Mouse (Mus musculus): ENCODE measurements around the gene Slc39a13. TPM values are rescaled to one million over a fixed set of nuclear protein-coding genes. Genes with fewer than 3 reads are reported as not detected.

Gene Slc39a13
- polyA plus RNA-seq, 1 experiment from 2014 or later = 22.0 TPM

GRCm38 (mm10) chr2:91080784-91081513 lies 10.7 kb upstream of the Slc39a13 start:
- H3K9ac ChIP-seq (replicated peaks; ENCODE audit: low read length) = no peak overlapping the region
- no peaks in the 10 kb centered on the region for H3K9me3 ChIP-seq (replicated peaks; ENCODE audit: control insufficient read depth, low read length)
- DNase-seq (ENCODE audit: low spot score) (no peak), ATAC-seq (replicated peaks; ENCODE audit: insufficient number of reproducible peaks, low FRiP score, low TSS enrichment, low read depth) (no peak)
- 82% methylated on average over 8 of the region's 8 CpGs for WGBS
- no peak overlapping the region for H3K4me3 ChIP-seq (ENCODE audit: low read depth, low read length)
- no peak overlapping the region for H3K27ac ChIP-seq (replicated peaks; ENCODE audit: low read depth, low read length)
- H3K4me2 ChIP-seq (ENCODE audit: low read depth, low read length) = no peak overlapping the region
- no peaks in the 10 kb centered on the region for H3K27me3 ChIP-seq (ENCODE audit: control insufficient read depth, insufficient read depth, low read length)
- no peaks in the 10 kb centered on the region for H3K36me3 ChIP-seq (replicated peaks; ENCODE audit: control insufficient read depth, insufficient read depth, low read depth, low read length)
- no peaks in the 10 kb centered on the region for H3K4me1 ChIP-seq (ENCODE audit: control insufficient read depth, insufficient read depth, low read length)

DNA sequence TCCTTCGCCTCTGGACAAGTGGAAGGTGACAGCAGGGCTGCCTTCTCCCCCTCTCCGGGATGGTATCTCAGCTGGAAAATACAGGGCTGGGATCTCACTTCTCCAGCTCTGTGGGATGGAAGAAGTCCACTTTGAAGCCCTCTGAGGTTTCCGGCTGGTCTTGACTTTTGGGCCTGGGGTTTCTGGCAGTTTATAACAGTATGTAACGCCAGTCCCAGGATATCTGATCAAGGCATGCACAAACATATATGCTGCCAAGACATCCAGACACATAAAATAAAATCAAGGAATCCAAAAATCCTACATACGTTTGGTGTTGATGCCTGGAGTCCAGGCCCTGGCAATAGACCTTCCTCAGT lies 8.8 kb upstream of the Slc39a13 start:
- no peaks in the 10 kb centered on the region for H3K9me3 ChIP-seq (replicated peaks; ENCODE audit: control insufficient read depth, low read length)
- ATAC-seq (replicated peaks; ENCODE audit: insufficient number of reproducible peaks, low FRiP score, low TSS enrichment, low read depth) = no peak
- no peaks in the 10 kb centered on the region for H3K4me1 ChIP-seq (ENCODE audit: control insufficient read depth, insufficient read depth, low read length)
- no peak overlapping the region for H3K27ac ChIP-seq (replicated peaks; ENCODE audit: low read depth, low read length)
- peak; percentile 4 for DNase-seq (ENCODE audit: low spot score)
- peak overlapping the region; percentile 41 for H3K9ac ChIP-seq (replicated peaks; ENCODE audit: low read length)
- H3K27me3 ChIP-seq (ENCODE audit: control insufficient read depth, insufficient read depth, low read length) = no peaks in the 10 kb centered on the region
- peak overlapping the region; percentile 64 for H3K4me2 ChIP-seq (ENCODE audit: low read depth, low read length)
- WGBS = 31% methylated on average over 4 of the region's 5 CpGs
- H3K36me3 ChIP-seq (replicated peaks; ENCODE audit: control insufficient read depth, insufficient read depth, low read depth, low read length) = no peaks in the 10 kb centered on the region
- peak overlapping the region; percentile 38 for H3K4me3 ChIP-seq (ENCODE audit: low read depth, low read length)

GRCm38 (mm10) chr2:91078314-91079025 lies 8.3 kb upstream of the Slc39a13 start:
- peak; percentile 42 for DNase-seq (ENCODE audit: low spot score)

DNA sequence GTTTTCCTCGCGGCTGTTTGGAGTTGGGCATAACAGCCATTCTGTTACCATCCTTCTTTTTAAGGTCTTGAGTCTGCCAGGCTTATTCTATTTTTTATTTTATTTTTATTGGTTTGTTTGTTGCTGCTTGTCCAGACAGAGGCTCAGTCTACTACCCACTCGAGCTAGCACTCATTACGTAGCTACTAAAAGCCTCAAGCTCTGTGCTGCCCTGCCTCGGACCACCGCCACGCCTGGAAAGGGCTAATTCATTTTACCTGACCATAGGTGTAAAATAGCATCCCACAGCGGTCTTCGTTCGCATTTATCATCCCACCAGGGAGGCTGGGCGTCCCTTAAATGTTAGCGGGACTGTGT lies 7.7 kb upstream of the Slc39a13 start:
- ATAC-seq (replicated peaks; ENCODE audit: insufficient number of reproducible peaks, low FRiP score, low TSS enrichment, low read depth) (no peak), DNase-seq (ENCODE audit: low spot score) (no peak)
- 15% methylated on average over 12 of the region's 12 CpGs for WGBS
- Histone ChIP-seq H3K4me1 (ENCODE audit: control insufficient read depth, insufficient read depth, low read length) (no peaks in the 10 kb centered on the region), H3K9ac (replicated peaks; ENCODE audit: low read length) (peak overlapping the region; percentile 41), H3K27me3 (ENCODE audit: control insufficient read depth, insufficient read depth, low read length) (no peaks in the 10 kb centered on the region), H3K36me3 (replicated peaks; ENCODE audit: control insufficient read depth, insufficient read depth, low read depth, low read length) (no peaks in the 10 kb centered on the region), H3K4me2 (ENCODE audit: low read depth, low read length) (peak overlapping the region; percentile 64), H3K4me3 (ENCODE audit: low read depth, low read length) (peak overlapping the region; percentile 38), H3K27ac (replicated peaks; ENCODE audit: low read depth, low read length) (no peak overlapping the region), H3K9me3 (replicated peaks; ENCODE audit: control insufficient read depth, low read length) (no peaks in the 10 kb centered on the region)

More at GRCm38 (mm10) chr2:91078314-91079025, 8.3 kb upstream of the Slc39a13 start:
- Histone ChIP-seq H3K9ac (replicated peaks; ENCODE audit: low read length) (peak overlapping the region; percentile 41), H3K4me2 (ENCODE audit: low read depth, low read length) (peak overlapping the region; percentile 64), H3K9me3 (replicated peaks; ENCODE audit: control insufficient read depth, low read length) (no peaks in the 10 kb centered on the region), H3K27ac (replicated peaks; ENCODE audit: low read depth, low read length) (no peak overlapping the region), H3K4me1 (ENCODE audit: control insufficient read depth, insufficient read depth, low read length) (no peaks in the 10 kb centered on the region), H3K27me3 (ENCODE audit: control insufficient read depth, insufficient read depth, low read length) (no peaks in the 10 kb centered on the region), H3K4me3 (ENCODE audit: low read depth, low read length) (peak overlapping the region; percentile 38), H3K36me3 (replicated peaks; ENCODE audit: control insufficient read depth, insufficient read depth, low read depth, low read length) (no peaks in the 10 kb centered on the region)
- WGBS = under 1% methylated on average over 33 of the region's 36 CpGs
- peak; percentile 68 for ATAC-seq (replicated peaks; ENCODE audit: insufficient number of reproducible peaks, low FRiP score, low TSS enrichment, low read depth)

GRCm38 (mm10) chr2:91072092-91072491 lies 1.9 kb upstream of the Slc39a13 start:
- H3K9ac ChIP-seq (replicated peaks; ENCODE audit: low read length) = no peak overlapping the region
- WGBS = 25% methylated on average over 1 of the region's 1 CpGs

DNA sequence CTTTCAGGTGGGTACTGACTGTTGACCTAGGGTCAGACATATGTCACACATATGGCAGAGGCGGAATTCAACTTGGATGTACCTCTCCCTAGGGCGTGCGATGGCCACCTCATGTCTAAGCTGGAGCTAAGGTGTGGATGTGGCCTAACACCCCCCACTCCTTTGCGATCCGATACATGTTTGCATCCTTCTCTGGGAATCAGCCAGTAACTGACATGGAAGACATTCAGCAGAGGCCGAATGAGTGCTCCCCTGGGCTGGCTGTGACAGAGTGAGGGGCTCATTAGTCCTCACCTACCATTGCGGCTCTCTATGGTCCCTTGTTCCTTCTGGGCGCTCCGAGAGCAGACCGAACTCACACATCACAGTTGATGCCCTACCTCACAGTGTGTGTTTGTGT lies 842 bp upstream of the Slc39a13 start:
- DNase-seq (ENCODE audit: low spot score) (peak; percentile 8), ATAC-seq (replicated peaks; ENCODE audit: insufficient number of reproducible peaks, low FRiP score, low TSS enrichment, low read depth) (no peak)
- Histone ChIP-seq H3K4me1 (ENCODE audit: control insufficient read depth, insufficient read depth, low read length) (no peaks in the 10 kb centered on the region), H3K36me3 (replicated peaks; ENCODE audit: control insufficient read depth, insufficient read depth, low read depth, low read length) (no peaks in the 10 kb centered on the region), H3K4me2 (ENCODE audit: low read depth, low read length) (peak overlapping the region; percentile 82), H3K27ac (replicated peaks; ENCODE audit: low read depth, low read length) (no peak overlapping the region), H3K4me3 (ENCODE audit: low read depth, low read length) (peak overlapping the region; percentile 60), H3K27me3 (ENCODE audit: control insufficient read depth, insufficient read depth, low read length) (no peaks in the 10 kb centered on the region), H3K9ac (replicated peaks; ENCODE audit: low read length) (peak overlapping the region; percentile 67), H3K9me3 (replicated peaks; ENCODE audit: control insufficient read depth, low read length) (no peaks in the 10 kb centered on the region)
- 79% methylated on average over 10 of the region's 10 CpGs for WGBS

More at GRCm38 (mm10) chr2:91072092-91072491, 1.9 kb upstream of the Slc39a13 start:
- no peak overlapping the region for H3K27ac ChIP-seq (replicated peaks; ENCODE audit: low read depth, low read length)
- no peaks in the 10 kb centered on the region for H3K4me1 ChIP-seq (ENCODE audit: control insufficient read depth, insufficient read depth, low read length)
- DNase-seq (ENCODE audit: low spot score) (no peak), ATAC-seq (replicated peaks; ENCODE audit: insufficient number of reproducible peaks, low FRiP score, low TSS enrichment, low read depth) (no peak)
- no peak overlapping the region for H3K4me3 ChIP-seq (ENCODE audit: low read depth, low read length)
- H3K9me3 ChIP-seq (replicated peaks; ENCODE audit: control insufficient read depth, low read length) = no peaks in the 10 kb centered on the region
- H3K27me3 ChIP-seq (ENCODE audit: control insufficient read depth, insufficient read depth, low read length) = no peaks in the 10 kb centered on the region
- H3K4me2 ChIP-seq (ENCODE audit: low read depth, low read length) = no peak overlapping the region
- H3K36me3 ChIP-seq (replicated peaks; ENCODE audit: control insufficient read depth, insufficient read depth, low read depth, low read length) = no peaks in the 10 kb centered on the region

DNA sequence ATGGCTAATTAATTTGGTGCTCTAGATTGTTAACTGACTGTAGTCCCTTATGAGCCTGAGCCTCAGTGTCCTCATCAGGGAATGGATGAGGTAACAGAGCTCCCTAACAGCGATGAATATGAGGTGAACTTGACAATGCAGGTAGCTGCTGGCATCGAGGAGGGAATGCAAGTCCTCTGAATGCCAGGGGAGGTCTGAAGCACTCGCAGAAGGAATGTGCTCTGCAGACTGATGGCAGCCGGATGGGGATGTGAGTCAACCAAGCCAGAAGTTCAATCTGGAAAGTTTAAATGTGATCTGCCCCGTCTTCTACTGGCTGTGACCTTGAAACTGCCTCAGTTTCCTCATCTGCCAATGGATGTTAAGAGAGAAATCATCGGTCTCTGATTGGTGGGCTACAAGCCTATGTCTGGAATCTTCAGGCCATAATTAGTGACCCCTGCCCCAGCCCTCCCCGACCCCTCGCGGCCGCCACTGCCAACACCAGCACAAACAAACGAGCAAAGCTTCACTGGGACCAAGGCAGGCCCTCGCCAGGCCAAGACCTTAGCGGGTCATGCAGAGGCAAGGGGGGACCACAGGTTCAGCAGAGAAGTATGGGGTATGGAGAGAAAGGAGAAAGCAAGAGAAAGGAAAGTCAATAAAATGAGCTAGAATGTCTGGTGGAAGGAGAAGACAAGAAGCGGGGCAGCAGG lies 764 bp downstream of the Slc39a13 start:
- ATAC-seq (replicated peaks; ENCODE audit: insufficient number of reproducible peaks, low FRiP score, low TSS enrichment, low read depth) (no peak), DNase-seq (ENCODE audit: low spot score) (peak; percentile 6)
- peak overlapping the region; percentile 60 for H3K4me3 ChIP-seq (ENCODE audit: low read depth, low read length)
- peak overlapping the region; percentile 82 for H3K4me2 ChIP-seq (ENCODE audit: low read depth, low read length)
- no peaks in the 10 kb centered on the region for H3K4me1 ChIP-seq (ENCODE audit: control insufficient read depth, insufficient read depth, low read length)
- WGBS = 8% methylated on average over 14 of the region's 14 CpGs
- no peaks in the 10 kb centered on the region for H3K27me3 ChIP-seq (ENCODE audit: control insufficient read depth, insufficient read depth, low read length)
- H3K27ac ChIP-seq (replicated peaks; ENCODE audit: low read depth, low read length) = peak overlapping the region; percentile 81; the same call in 1 of the 2 replicates
- peak overlapping the region; percentile 67 for H3K9ac ChIP-seq (replicated peaks; ENCODE audit: low read length)
- H3K36me3 ChIP-seq (replicated peaks; ENCODE audit: control insufficient read depth, insufficient read depth, low read depth, low read length) = no peaks in the 10 kb centered on the region; the same call in 1 of the 2 replicates
- no peaks in the 10 kb centered on the region for H3K9me3 ChIP-seq (replicated peaks; ENCODE audit: control insufficient read depth, low read length)

DNA sequence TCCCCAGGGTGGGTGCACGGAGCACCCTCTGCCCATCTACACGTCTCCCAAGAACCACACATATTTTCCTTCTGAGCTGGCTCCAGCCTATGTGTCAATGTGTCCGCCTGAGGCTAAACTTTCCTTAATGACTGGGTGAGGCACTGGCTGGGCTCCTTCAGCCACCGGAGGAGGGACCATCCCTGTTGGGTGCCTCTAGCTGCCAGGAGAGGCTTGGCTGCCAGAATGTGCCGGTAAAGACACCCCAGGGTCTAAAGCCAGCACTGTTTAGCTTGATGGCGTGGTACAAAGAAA lies 1.4 kb downstream of the Slc39a13 start:
- peak overlapping the region; percentile 25; the same call in 1 of the 2 replicates for H3K9ac ChIP-seq (replicated peaks; ENCODE audit: low read length)
- ATAC-seq (replicated peaks; ENCODE audit: insufficient number of reproducible peaks, low FRiP score, low TSS enrichment, low read depth) (no peak), DNase-seq (ENCODE audit: low spot score) (no peak)
- H3K4me2 ChIP-seq (ENCODE audit: low read depth, low read length) = peak overlapping the region; percentile 82
- H3K36me3 ChIP-seq (replicated peaks; ENCODE audit: control insufficient read depth, insufficient read depth, low read depth, low read length) = no peaks in the 10 kb centered on the region; the same call in 1 of the 2 replicates
- H3K27me3 ChIP-seq (ENCODE audit: control insufficient read depth, insufficient read depth, low read length) = no peaks in the 10 kb centered on the region
- no peak overlapping the region for H3K27ac ChIP-seq (replicated peaks; ENCODE audit: low read depth, low read length)
- no peaks in the 10 kb centered on the region for H3K9me3 ChIP-seq (replicated peaks; ENCODE audit: control insufficient read depth, low read length)
- 49% methylated on average over 6 of the region's 6 CpGs for WGBS
- H3K4me3 ChIP-seq (ENCODE audit: low read depth, low read length) = no peak overlapping the region
- H3K4me1 ChIP-seq (ENCODE audit: control insufficient read depth, insufficient read depth, low read length) = no peaks in the 10 kb centered on the region
